Mouse (Mus musculus): Measurements from ENCODE around the gene Sox5. TPM values are rescaled to one million over a fixed set of nuclear protein-coding genes. Genes with fewer than 3 reads are reported as not detected.
"Not testable (repeated sequence)": the region's sequence is repeated elsewhere in the genome, so short reads cannot be mapped to it uniquely, and the experiment has no call there.

Sox5 gene
- polyA plus RNA-seq, 1 experiment = 1.5 TPM

- not testable (repeated sequence) for DNase-seq (ENCODE audit: low read depth)
Measured at GRCm38 (mm10) chr6:144182429-144182828, 599.3 kb downstream of the Sox5 start.

DNA sequence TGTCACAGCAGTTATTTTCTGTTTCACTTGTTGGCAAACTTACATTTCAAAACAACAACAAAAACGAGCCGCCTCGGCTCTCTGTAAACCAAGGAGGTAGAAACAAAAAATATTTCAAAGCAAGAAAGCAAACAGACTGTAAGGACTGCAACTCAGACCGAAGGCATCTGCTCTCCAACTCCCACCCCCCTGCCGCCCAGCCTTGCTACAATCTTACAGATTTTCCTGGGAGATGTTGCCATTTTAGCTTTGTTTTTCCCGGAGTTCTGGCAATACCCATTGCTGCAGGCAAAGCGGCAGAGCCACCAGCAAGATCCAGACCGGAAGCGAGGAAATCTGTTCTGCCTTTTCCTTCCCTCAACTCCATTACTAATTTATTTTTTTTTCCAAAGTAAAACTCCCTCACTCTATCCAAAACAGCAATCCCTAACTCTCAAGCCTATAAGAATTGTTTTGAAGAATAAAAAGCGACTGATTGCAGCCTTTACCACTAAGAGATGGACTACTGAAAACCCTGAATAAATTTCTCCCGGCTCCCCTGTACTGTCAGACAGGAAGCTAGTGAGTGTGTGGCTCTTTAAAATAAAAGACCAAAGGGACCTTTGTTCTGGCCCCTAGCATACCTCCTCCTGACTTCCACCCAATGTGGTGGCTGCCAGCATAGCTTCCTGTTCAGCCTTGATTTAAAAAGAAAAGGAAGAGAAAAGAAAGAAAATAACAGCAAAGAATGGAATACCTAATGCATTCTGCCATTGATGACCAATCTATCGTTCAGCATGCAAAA, 600.5 kb downstream of the Sox5 start:
- no peak for DNase-seq (ENCODE audit: low read depth)

- DNase-seq (ENCODE audit: low read depth) = no peak
Measured at GRCm38 (mm10) chr6:144179111-144179510, 602.7 kb downstream of the Sox5 start.

- DNase-seq (ENCODE audit: low read depth) = no peak
Measured at GRCm38 (mm10) chr6:144176674-144177073, 605.1 kb downstream of the Sox5 start.

- DNase-seq (ENCODE audit: low read depth) = no peak
Measured at GRCm38 (mm10) chr6:144175590-144175989, 606.2 kb downstream of the Sox5 start.

GRCm38 (mm10) chr6:144170541-144170940, 611.2 kb downstream of the Sox5 start:
- no peak for DNase-seq (ENCODE audit: low read depth)

- DNase-seq (ENCODE audit: low read depth) = no peak
Measured at GRCm38 (mm10) chr6:144169791-144170190, 612.0 kb downstream of the Sox5 start.

DNA sequence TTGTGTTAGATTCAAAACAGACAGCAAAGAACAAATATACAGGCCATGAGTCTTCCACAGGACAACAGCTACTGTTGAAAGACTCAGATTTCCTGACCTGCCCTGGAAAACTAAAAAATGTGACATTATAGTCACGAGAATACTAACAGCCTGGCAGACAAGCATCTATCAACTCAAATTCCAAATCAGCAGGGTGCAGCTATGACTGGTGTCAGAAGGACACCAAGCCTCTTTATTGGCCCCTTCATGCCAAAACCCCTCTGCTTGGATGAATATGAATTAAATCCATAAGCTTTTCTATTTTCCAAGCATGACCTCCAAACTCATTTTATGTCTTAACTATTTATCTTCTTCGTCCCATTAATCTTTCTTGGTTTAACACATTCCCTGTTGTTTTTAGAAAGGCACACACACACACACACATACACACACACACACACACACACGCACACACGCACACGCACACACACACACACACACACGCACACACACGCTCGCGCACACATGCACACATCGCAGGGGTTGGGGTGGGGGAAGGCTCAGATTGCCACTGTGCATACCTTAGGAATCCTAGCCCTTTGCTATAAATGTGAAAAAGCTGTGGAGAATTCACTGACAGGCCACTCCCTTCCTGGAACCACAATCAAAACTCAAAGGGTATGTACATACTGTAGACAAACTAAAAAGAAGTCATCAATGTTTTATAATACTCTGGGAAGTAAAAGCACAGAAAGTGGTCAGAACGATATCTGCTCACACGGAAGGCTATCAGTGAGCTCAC, 612.9 kb downstream of the Sox5 start:
- DNase-seq (ENCODE audit: low read depth) = no peak

DNA sequence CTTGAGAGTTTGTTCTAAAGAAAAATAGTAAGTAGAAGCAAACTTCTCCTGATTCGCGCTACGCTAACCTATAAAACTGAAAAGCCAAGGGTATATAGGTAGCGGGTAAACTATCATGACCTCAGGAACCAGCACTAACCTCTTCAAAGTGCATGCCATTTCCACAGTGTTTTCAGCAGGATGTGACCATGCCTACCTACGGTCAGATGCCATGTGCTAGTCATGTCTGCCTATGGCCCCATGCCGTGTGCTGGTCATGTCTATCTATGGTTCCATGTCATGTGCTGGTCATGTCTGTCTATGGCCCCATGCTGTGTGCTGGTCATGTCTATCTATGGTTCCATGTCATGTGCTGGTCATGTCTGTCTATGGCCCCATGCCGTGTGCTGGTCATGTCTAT, 614.7 kb downstream of the Sox5 start:
- DNase-seq (ENCODE audit: low read depth) = no peak

DNA sequence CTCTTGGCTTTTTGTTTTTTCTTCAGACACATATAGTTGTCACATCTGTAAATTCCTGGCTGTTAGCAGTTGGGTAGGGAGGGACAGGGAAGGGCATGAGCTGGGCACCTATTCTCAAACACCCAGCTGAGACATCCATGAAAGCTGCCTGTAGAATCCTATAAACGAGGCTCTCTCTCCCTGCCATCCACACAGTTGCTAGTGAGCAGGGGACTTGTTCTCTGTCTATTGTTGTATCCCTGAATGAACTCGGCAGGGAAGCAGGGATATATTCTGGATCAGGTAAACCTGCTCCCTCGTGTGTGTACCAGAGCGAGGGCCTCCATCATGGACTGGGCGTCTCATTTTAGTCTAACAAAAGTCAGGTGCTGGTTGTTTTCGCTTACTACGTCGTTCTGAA, 615.1 kb downstream of the Sox5 start:
- no peak for DNase-seq (ENCODE audit: low read depth)

DNA sequence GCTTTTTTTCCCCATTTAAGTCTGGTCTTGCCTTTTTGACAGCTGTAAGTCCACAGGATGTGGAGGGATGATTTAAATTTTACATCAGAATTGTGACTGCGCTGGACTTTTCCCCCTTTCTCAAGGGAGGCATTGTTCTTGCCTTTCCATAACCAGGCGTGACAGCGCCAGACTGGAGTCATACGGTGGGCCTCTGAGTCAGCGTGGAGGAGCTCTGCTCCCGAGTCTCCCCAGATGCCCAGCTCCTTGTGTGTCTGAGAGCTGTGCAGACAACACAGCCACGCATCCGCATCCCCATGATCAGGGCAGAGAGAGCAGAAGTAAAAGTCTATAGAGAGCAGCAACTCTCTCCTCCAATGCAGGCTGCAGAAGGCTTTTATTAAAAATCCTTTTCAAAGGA, 615.7 kb downstream of the Sox5 start:
- DNase-seq (ENCODE audit: low read depth) = no peak

DNA sequence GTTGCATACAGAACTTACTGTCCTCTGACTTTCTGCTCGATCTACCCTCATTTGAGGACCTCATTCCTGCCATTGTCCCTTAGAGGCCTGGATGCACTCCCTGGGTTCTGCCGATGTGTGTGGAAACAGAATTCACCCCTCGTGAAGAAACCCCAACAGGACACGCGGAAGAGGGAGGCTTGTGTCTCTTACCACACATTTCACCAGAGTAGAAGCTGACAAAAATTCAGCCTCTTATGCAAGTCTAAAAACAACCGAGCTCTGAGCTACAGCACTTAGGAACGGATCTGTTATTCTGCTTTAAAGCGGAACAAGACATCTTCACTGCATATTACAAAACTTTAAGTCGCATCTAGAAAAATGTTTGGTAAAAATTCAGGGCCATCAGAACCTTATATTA, 618.3 kb downstream of the Sox5 start:
- no peak for DNase-seq (ENCODE audit: low read depth)

DNA sequence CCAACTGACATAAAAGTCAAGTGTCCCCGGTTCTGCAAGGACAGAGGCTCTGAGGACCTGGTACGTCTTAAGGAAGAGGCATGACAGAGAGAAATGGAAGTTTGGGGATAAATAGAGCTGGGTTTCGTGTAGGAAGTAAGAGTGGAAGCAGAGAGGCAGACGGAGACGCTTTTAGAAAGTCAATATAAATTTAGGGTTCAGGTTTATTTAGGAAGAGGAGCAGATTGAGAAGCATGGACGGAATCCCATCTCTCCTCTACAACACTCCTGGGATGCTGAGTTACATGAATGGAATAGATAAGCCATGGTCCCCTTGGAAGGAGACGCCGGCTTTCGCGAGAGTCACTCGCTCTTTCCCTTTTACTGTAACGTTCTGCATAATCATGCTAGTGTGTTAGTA, 623.1 kb downstream of the Sox5 start:
- no peak for DNase-seq (ENCODE audit: low read depth)

GRCm38 (mm10) chr6:144154892-144155424, 626.8 kb downstream of the Sox5 start:
- no peak for DNase-seq (ENCODE audit: low read depth)

DNA sequence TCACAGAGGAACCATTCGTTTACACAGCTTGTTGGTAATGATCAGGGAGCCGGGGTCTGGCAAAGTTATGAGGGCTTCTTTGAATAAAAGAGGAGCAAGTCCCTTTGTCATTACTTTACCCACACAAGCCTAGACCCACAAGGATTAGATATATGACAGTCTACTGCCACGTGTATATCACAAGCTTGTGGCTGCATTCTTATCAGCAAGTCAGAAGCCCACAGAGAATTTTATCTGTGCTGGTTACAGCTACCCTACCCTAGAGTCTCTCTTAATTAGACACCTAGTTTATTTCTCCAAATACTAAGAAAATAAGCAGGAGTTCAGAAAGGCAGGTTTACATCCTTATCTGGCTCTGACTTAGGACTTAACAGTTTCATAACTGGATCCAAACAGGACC, 629.8 kb downstream of the Sox5 start:
- no peak for DNase-seq (ENCODE audit: low read depth)

GRCm38 (mm10) chr6:144151075-144151474, 630.7 kb downstream of the Sox5 start:
- DNase-seq (ENCODE audit: low read depth) = no peak

DNA sequence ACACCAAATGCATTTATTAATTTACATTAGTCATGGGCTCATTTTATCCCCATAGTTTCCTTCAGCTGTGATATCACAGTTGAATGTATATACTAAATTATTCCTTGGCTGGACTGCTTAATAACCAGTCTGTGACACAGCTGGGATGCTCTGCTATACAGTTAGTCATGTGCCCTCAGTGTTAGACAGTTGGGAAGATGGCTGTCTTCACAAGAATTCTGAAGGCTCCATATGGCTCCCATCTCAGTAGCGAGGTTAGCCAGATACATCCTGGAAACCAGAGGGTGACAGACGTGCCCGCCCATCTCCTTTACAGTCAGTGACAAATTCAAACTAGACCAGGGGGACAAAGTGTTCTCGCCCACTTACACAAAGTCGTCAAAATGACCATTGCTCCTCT, 644.4 kb downstream of the Sox5 start:
- no peak for DNase-seq (ENCODE audit: low read depth)

DNA sequence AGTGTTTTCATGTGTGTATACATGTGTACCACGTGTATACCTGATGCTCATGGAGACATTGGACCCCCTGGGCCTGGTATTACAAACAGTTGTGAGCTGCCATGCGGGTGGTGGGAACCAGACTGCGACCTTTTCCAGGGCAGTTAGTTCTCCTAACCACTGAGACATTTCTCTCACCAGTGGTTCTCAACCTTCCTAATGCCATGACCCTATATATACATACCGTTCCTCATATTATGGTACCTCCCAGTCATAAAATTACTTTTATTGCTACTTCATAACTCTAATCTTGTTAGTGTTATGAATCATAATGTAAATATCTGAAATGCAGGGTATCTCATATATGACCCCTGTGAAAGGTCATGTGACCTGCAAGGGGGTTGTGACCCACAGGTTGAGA, 644.9 kb downstream of the Sox5 start:
- DNase-seq (ENCODE audit: low read depth) = no peak

GRCm38 (mm10) chr6:144129927-144130326, 651.9 kb downstream of the Sox5 start:
- DNase-seq (ENCODE audit: low read depth) = no peak

DNA sequence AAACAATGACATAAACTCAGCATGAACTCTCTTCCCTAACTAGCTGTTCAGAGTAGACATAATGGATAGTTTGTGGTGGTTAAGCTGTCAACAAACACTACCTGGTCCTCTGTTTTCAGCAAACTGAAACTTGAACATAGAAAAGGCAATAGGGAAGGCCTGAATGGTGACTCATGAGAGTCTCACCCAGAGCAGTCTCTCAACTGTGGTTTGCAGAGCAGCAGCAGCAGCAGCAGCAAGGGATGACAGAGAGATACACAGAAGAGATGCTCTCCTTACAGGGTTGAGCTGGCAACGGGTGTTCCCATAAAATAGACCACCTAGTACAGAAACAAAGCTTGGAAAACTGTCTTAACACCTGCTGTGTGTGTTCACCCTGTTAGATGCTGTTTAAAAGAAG, 661.8 kb downstream of the Sox5 start:
- no peak for DNase-seq (ENCODE audit: low read depth)

DNA sequence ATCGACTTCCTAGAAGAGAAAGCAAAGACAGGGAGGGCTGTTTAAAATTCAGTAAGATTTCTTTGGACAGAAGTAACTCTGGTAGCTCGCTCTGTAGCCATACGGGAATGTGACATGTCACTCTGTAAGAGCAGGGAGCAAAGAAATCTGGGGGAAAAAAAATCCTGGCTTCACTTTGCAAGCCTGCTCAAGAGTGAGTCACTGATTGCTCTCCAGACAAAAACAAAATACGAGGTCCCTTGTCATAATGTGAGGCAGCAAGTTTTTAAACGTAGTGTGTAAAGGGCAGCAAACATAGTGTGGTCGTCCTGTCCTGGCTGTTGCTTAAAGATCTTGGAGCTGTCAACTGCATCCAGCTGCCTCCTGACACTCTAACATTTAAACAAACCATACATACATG, 665.1 kb downstream of the Sox5 start:
- DNase-seq (ENCODE audit: low read depth) = no peak

DNA sequence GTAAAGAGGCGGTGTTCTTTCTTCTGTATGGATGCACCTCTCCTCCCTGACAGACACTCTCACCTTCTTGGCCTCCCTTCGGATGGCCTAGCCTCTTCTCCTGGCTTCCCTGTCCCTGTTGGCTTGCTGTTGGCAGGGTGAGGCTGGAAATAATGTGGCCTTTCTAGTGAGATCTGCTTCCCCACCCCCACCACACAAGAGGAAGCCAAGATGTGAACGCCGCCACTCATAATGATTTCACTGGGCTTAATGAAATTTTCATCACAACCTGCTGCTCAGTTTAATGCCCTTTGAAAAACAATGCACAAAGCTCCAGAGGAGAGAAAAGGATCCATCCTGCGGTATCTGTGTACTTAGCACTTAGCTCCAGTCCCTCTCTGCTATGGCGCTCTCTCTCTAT, 670.2 kb downstream of the Sox5 start:
- DNase-seq (ENCODE audit: low read depth) = no peak

DNA sequence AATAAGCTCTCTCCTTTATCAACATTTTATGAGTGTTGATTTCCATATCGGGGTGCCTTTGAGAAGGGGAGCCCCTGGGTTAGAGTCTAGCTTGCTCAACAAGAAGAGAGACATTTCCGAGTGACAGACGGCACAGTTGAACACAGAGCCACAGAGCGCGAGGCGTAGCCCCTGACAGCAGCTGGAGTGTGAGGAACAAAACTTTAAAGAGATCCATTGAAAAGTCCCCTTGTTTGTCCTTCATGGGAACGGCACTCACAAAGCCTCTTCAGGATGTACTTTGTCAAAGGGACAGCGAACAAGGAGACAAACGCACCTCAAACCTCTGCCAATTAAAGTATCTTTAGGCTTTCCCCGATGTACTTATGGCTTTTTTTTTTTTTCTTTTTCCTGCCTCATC, 674.9 kb downstream of the Sox5 start:
- no peak for DNase-seq (ENCODE audit: low read depth)

All from gonadal fat pad, adult 2 months (tissue).